Mouse (Mus musculus) urinary bladder, postnatal 10 days (tissue): Measurements from ENCODE around the gene Slc16a2.
"Not testable (repeated sequence)": the region's sequence is repeated elsewhere in the genome, so short reads cannot be mapped to it uniquely, and the experiment has no call there.

Source experiments
- DNase-seq: peaks from one replicate; pipeline ENCODE4 v3.0.0; 2022; ENCODE audit warnings: low spot score

Slc16a2 gene

DNA sequence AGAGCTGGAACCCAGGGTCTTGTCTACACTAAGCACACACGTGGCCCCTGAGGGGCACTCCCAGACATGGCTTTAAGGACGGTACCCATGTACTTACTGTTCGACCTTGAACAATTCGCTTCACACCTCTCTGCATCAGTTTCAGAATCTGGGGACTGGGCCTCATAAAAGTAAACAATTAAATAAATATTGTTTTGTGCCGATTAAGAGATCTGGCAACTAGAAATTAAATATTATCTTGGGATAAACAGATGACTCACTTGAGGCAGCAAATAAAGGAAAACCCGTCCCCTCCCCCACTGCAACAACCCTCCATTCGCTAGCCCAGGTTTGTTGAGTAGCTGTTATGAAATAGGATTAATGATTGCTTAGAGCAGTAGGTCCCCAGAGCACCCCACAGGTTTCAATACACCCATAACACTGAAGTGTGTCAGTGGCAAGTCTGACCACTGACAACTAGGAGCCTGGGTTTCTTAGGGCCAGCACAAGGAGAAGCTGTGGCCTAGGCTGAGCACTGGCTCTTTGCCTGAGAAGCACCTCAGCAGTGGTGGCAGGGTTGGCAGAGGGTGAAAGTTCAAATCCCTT is 87.7 kb downstream of the Slc16a2 start:
- no peak for DNase-seq

DNA sequence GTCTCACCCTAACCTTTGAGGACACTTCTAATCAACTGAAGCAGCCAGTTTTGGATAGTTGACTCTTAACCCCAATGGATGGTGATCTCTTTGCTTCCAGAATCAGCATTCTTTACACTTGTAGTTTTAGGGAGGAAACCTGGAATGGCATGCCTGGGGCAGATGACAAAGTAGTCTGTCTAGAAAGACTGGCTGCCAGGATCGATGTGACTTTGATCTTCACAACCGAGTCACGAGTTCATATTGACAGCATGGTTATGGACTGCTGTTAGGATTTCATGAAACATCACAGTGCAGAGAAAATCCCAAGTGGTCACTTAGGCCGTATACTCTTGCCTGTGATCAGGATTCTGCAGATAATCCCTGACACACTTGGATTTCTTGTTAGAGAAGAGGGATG is 88.7 kb downstream of the Slc16a2 start:
- DNase-seq: no peak

GRCm38 (mm10) chrX:103732033-103732703 is 89.6 kb downstream of the Slc16a2 start:
- DNase-seq: no peak

DNA sequence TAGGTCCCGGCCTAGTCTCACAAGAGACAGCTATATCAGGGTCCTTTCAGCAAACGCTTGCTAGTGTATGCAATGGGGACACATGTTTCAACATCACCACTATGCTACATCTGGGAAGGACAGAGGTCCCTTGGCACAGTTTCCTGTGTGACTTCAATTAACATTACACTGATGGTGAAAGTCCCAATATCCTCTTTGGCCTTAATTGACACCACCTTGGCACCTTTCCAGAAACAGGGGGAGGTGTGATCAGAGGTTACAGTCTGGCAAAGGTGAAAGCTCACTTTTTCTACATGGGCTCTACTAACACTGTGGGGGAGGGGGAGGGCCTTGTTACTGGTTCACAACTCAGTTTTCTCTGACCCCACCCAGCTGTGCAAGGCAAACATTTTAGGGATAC is 99.3 kb downstream of the Slc16a2 start:
- no peak for DNase-seq

DNA sequence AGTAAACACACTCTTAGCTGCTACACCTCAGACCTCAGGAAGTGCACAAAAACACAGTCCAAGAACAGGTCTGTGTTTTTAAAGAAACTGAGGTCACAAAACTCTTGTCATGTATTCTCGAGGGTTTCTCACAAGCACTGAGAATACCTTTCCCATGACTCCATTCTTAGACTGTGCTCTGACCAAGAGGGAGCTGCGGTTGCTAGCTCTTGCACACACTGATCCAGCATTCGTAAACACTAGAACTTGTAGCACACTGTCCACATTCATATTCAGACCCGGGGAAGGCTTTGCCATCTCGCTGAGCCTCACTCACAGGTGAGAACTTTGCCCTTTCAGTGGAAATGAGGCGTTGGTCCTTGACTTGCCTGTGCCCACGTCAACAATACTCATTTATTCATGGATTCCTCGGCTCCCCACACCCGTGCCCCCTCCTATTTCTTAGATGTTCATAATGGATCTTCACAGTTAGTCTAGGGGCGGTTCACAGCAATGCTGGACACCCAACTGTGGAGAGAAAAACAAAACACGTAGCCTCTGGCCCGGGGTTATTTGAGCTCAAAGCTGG is 102.1 kb downstream of the Slc16a2 start:
- no peak for DNase-seq

GRCm38 (mm10) chrX:103712922-103713321 is 108.9 kb downstream of the Slc16a2 start:
- no peak for DNase-seq

- no peak for DNase-seq
Observed at GRCm38 (mm10) chrX:103709671-103710070, 112.1 kb downstream of the Slc16a2 start.

DNA sequence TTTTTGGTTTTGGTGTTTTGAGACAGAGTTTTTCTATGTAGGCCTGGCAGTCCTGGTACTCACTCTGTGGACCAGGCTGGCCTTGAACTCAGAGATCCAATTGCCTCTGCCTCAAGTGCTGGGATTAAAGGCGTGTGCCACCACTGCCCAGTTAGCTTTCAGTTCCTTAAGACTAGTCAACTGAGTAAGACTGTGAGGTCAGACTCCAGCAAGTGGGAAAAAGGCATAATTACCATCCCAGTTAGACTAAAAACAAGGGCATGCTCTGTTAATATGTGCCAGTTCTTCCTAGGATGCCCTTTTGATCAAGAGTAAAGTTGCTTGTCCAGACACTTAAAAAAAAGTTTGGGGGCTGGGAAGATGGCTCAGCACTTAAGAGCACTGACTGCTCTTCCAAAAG is 113.2 kb downstream of the Slc16a2 start:
- no peak for DNase-seq

- no peak for DNase-seq
Observed at GRCm38 (mm10) chrX:103704611-103705010, 117.2 kb downstream of the Slc16a2 start.

GRCm38 (mm10) chrX:103704024-103704423 is 117.8 kb downstream of the Slc16a2 start:
- no peak for DNase-seq

GRCm38 (mm10) chrX:103697796-103698195 is 124.0 kb downstream of the Slc16a2 start:
- no peak for DNase-seq

GRCm38 (mm10) chrX:103696081-103696519 is 125.7 kb downstream of the Slc16a2 start:
- DNase-seq: no peak

DNA sequence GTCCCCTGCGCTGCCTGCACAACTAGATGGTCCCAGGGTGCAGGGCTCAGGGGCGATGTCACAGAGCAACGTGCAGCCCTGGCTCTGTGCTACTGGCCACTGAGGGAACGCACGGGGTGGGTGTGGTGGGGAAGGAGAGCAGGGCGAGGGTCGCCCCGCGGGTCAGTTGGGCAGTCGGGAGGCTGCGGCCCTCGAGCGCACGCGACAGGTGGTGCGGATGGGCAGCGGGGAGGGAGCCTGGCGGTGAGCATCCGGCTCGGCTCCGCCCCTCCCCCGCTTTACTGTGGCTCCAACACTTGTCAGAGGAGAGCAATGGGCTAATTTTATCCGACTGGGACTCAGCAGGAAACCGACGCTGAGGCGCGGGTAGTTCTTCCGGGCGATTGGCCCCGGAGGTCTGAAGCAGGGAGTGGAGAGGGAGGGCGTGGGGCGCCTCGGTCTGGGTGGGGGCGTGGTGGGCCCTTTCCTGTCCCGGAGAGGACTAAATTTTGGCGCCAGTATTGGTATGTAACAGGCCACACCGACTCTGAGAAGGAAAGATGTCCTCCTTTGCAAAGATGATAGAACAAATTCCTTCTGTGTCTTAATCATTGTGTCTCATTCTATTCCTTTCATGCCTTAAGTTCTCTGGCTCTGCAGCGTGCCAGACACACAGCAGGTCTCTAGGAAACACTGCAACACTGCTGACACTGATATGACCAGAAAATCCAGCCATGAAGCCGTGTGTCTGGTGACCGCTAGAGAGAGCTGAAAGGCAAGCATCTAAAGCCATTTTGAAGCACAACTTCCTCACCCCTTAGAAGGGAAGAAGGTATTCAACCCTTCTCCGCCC is 126.4 kb downstream of the Slc16a2 start:
- DNase-seq: no peak

DNA sequence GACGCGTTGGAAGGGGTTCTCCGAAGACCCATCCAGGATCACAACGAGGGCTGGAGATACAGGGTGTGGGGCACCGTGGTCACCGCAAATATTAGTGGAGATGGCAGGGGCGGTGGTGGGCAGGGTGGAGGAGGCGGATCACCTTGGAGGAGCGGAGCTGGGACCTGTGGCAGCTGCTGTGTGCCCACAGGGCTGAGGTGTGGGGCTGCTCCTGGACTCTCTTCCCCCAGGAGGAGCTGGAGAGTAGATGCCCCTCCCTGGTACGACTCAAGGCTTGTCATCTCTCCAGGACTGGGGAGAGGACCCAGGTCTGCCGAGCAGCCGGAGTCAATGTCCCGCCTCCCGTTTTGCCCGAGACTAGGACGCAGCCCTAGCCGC is 127.0 kb downstream of the Slc16a2 start:
- no peak for DNase-seq

DNA sequence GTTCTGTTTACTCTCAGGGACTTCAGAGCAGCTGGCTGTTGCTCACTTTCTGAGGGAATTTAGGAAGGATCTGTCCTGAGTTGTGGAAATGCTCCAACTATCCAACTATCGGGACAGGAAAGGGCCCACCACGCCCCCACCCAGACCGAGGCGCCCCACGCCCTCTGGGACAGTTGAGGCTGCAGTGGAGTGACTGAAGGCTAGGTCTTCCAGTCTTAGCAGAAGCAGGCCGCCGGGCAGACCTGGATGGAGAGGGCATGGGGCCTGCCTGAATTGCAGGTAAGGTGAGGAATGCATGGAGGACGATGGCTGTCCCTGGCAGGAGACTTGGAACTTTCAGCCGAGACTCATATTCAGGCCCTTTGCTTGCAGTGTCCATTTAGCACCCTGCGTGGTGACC is 127.4 kb downstream of the Slc16a2 start:
- no peak for DNase-seq

- no peak for DNase-seq
Observed at GRCm38 (mm10) chrX:103692916-103693315, 128.9 kb downstream of the Slc16a2 start.

DNA sequence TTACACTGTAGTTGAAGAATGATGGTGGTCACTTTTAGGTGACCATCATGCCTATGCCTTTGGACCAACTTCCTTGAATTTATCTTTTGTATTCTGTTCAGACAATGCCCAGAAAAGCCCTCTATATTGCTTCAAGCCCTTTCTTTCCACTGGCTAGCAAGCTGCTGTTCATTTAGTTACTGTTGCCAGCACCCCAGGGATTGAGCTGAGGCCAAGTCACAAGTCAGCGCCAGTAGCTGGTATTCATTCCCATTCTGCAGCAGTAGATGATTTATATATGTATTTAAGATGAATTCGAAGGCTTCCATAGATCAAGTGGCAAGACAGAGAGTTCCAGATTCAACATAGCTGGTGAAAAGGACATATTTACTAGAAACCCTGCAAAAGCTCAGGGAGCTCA is 133.2 kb downstream of the Slc16a2 start:
- DNase-seq: no peak

- DNase-seq: no peak
Observed at GRCm38 (mm10) chrX:103674674-103675073, 147.1 kb downstream of the Slc16a2 start.

GRCm38 (mm10) chrX:103673761-103674160 is 148.0 kb downstream of the Slc16a2 start:
- DNase-seq: no peak

DNA sequence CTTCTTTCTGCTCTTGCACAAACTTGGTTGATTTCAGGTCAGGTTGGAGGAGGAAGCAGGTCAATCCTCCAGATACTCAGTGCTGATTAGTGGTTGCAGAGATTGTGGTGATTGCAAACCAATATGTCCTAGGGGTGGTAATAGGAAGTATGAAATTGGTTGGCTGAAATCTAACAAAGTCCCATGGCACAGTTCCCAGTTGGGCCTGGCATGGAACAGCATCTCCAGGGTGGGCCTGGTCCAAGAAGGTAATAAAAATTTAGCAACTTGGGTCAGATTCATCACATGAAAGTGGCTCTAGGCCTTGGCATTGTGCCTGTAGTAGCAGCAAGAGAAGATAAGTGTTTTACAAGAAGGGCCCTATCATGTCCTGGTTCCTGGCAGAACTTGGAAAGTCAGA is 151.5 kb downstream of the Slc16a2 start:
- DNase-seq: no peak

GRCm38 (mm10) chrX:103664445-103664844 is 157.3 kb downstream of the Slc16a2 start:
- DNase-seq: not testable (repeated sequence)

GRCm38 (mm10) chrX:103658985-103659384 is 162.8 kb downstream of the Slc16a2 start:
- DNase-seq: no peak

DNA sequence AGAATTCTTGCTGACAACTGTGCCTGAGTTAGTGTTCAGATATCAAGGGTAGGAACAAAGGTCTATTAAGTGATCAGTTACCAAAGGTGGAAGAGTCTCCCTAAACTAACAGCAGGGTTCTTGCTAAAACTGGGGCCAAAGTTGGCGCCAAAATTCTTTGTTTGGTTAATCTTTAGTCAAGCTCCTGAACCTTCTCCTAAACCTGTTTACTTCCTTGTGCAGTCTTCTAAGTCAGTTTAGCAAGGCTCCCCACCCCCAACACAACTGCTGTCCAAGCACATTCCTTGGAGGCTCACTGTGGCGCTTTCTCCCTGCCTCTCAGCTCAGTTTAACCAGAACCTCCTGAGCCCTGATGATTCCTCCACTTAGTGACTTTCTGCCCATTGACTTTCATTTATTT is 168.8 kb downstream of the Slc16a2 start:
- DNase-seq: no peak
